Mouse (Mus musculus): ENCODE data around the gene Snx3.
A peak's percentile ranks its signal among the peaks of the same experiment; 100 is the strongest.

Snx3 gene

DNA sequence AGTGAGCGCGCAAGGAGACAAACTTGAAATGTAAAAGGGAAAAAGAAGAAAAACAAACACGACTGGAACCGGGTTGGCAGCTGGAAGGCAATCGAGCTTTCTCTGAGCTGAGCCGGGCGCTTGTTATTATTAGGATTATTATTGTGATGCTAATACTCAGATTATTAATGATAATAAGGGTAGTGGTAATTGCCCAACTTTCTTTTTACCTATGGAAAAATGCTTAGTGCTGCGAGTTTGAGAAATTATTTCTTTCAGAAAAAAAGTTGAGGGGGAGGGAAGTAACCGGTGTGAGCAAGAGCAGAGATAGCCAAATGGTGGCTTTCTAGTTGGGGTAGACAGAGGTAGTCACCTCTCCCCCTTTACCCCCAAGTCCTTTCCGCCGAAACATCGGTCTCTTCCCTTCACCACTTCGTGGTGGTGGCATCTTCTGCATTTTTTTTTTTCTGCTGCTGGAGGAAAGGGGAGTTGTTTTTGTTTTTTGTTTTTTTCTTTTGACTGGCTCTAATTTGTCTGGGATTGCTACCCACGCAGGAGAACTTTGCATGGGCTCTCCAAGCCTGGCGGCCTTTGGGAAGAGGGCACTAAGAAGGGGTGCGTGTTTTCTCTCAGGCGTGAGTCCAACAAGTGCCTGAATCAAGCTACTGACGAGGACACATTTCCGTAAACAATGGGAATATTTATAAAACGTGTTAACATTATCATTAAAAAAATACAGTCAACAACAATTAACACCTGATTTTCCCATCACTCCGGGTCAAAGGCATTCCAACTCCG lies 77.1 kb downstream of the Snx3 start:
- no peak for DNase-seq (ENCODE audit: low spot score)

DNA sequence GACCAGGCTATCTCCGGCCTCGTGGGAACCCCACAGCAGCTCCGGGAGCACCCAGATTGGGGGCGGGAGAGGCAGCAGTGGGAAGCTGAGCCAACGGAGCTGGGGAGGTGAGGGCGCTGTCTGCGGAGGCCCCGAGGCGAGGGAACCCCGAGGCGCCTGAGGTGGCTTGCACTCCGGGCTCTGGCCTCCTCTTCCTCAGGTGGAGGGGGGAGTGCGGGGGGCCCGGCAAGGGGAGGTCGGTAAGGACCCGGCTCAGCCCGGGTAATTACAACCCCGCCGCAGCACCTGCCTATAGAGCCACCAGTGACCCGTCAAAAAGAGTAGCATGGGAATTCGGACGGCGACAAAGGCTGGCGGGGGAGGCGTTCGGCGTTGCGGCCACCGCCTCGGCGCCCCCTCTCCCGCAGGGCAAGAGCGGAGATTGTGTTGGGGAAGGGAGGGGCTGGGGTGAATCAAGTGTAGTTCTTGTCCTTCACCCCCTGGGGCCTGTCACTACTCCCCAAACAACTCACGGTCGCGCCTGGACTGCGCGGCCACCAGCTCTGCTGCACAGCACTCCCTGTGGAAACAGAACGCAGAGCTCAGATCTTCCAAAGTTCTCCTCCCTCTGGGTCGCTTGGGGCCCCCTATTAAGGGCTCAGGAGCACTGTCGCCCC lies 77.8 kb downstream of the Snx3 start:
- DNase-seq (ENCODE audit: low spot score), result peak; percentile 47

DNA sequence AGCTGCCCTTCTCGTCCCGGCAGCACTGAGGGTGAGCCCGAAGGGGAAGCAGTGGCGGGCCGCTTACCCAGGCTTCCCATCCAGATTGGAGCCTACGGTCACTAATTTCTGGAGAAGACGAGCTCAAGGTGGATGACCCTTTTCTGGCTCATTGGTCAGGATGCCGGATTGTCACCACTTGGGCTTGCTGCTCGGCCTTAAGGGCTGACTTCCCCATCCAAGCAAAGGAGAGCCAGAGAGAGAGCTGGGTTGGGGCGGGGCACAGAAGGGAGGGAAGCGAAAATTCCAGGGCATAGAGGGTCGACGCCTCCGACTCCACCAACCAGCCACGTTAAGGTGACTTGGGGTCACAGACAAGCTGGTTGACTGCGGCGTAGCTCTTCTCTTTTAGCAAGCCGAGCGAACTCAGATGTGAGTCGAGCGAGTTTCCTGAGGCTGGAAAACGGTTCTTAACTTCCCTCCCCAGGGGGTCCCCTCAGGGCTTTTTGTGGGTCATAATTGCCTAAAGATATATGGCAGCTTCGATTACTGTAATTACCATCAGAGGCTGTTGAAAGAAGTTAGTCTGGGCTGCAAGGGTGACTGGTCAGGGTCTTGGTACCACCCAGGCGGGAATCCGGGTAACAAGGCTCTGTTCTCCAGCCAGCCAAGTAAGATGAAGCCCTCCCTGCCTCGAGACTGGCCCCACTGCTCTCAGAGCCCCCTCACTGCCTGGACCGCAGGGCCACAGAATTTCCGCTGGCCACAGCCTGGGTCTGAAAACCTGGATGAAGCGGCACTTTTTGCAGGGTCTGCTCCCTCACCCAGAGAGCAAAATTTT lies 78.5 kb downstream of the Snx3 start:
- DNase-seq (ENCODE audit: low spot score), result peak; percentile 46

DNA sequence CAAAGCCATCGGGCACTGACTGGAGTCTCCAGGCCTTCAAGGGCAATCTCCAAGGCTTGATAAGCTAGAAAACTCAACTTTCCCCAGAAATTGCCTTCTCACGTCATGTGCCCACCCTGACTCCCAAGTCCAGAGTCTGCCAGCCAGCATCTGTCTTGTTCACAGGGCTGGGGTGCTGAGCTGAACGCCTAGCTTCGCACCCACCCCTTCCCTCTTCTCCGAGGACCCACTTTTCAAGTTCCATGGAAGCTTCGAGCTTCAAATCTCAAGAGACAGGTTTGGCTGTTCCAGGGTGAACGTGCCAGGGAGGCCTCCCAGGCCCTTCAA lies 79.1 kb downstream of the Snx3 start:
- no peak for DNase-seq (ENCODE audit: low spot score)

DNA sequence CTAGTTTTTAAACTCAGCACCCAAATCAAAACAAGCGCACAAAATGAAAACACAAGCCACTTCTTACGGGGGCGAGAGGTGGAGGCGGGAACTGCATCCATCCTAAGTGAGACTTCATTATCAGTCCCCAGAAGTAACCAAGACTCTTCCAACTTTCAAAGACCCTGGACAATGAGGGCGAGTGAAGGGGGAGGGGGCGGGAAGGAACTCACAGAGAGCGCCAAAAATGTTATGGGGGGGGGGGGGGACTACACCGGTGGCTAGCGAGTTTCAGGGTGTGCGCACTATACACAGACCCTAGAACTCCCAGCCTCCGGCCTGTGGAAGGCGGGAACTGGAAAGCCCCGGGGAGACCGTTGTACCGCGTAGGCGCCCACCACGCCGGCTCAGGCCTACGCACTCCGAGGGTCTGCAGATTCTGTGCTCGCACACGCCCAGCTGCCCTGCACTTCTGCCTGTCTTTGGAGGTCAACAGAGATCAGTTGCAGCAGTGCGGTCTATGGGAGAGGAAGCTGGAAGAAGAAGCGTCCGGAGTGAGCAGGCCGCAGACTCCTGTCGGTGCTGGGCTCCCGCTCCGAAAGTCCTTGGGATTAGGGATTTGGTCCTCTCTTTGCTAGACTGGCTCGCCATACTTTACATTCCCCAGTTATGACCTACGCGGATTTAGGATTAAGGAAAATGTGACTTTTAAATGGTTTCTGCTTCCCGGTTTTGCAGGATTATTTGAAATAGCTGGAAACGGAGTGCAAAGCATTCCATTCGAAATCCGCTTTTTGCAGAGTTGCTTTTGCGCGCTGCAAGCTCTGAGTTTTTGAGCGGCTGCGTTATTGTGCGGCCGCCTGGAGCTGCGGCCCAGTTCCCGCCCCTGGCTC lies 80.1 kb downstream of the Snx3 start:
- peak; percentile 63 for DNase-seq (ENCODE audit: low spot score)

DNA sequence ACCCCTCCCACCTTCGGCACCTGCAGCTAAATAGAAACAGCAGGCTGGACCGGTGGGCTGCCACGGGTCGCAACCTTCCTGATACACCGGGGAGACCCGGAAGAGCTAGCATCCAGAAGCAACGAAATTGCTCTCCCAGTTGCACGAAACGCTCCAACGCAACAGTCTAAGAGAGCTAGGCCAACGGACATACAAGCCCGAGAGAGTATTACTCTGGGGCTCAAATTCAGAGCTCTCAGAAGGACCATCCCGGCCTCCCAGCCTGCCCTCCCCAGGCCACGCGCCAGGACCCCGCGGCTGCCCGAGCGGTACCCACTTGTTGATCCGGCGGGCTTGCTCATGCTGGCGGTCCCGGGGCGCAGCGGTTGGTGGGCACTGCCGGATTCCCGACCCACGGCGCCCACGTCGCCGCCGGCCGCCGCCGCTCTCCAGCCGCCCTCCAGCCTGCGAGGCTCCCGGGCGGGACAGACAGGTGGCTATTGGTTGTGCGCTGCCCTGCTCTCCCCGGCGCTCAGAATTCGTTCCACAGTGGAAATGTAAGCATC lies 80.8 kb downstream of the Snx3 start:
- DNase-seq (ENCODE audit: low spot score), result peak; percentile 31

DNA sequence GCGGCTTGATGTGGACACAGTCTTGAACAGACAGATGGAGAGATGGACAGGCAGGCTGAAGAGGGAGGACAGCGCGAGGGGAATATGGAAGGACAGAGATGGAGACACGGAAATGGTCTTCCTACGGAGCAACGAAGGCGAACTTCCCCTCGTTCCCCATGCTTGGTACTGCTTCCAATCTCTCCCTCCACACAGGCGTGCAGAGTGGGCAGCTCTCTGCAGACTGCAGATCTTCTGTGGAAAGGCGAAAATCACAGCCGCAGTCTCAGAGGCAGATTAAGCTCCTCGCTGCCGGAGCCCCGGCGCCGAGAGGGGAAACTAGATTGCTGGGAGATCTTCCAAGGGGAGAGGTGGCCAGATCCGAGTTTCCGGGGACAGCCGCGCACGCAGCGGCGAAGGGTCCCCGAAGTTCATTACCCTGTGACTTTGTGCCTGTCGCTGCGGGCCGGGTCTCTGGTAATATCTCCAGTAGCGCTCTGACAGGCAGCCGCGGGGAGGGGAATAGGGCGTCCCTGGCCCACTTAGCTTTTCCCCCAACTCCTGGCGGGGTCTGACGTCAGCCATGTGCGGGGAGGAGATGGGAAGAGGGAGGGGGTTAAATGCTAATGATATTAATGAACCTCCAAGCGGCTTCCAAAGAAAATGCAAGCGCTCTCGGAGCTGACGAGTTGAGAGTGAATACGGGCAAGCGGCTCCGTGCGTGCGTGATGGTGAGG lies 81.5 kb downstream of the Snx3 start, which contains the start of the genes Nr2e1 and Ostm1:
TSS of gene Nr2e1 (minus strand) at position 476 of the 716 bp plus-strand sequence.
TSS of gene Ostm1 (plus strand) at position 666 of the 716 bp plus-strand sequence.
- peak; percentile 61 for DNase-seq (ENCODE audit: low spot score)

DNA sequence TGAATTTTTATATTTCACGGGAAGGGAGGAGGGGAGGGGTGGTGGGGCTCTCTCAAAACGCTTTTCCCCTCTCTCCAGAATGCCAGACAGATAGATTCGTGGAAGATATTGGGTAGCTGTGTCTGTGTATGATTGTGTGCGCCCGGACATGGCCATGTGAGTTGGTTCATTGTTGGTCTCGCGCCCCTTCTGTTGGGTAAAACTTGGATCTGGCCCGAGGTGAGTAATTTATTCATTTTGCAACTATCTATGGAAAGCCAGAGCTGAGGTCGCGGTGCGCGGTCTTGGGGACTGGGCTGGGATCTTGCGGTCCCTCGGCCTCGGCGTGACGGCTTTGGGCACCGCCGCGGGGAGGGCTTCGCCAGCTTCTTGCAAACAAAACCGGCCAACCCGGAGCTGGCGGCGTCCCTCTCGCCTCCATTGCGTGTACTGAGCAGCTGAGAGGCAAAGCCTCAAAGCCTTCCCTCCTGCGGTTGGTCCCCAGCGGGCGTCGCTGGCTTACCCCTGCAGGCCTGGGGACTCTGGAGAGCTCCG lies 82.1 kb downstream of the Snx3 start:
- peak; percentile 50 for DNase-seq (ENCODE audit: low spot score)

DNA sequence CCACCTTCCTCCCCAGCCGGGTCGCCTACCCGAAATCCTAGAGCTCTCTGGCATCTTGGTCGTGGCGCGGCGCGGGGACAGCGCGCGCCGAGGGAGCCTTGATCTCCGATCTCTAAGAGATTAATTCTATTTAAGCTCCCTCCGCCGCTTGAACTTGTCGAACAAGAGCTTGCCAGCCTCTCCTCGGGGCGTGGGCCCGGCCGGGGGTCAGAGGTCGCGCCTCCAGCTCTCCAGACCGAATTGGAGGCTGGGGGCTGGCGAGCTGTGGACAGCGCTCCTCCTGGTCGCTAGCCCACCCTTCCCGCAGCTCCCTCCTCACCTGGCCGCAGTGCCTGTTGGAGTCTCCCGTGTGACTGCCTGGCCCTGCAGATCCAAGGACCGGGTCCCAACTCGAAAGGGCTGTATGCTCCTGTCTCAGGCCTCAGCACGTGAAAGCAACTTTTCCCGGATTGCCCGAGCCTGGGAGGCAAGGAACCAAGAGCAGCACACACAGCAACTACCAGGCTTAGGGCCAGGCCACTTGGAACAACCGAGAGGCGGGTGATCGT lies 82.7 kb downstream of the Snx3 start:
- peak; percentile 59 for DNase-seq (ENCODE audit: low spot score)

Data from embryo, embryonic 10 days (tissue).